Mouse (Mus musculus) brain, embryonic 14.5 days (tissue): Measurements from ENCODE around the gene Opcml.

ENCODE experiments used
- CTCF ChIP-seq: fragments of 200-500 bp; IDR thresholded peaks from 2 replicates; pipeline ENCODE4 v1.5.1; 2012; ENCODE audit warnings: inconsistent platforms, mild to moderate bottlenecking, moderate library complexity, borderline replicate concordance; ENCODE audit not compliant: insufficient read depth, insufficient read length; ENCODE audit errors: extremely low read depth
- POLR2A ChIP-seq: fragments of 200-500 bp; IDR thresholded peaks from 2 replicates; pipeline ENCODE4 v1.6.1; 2012; ENCODE audit warnings: mild to moderate bottlenecking, inconsistent platforms, borderline replicate concordance; ENCODE audit not compliant: poor library complexity, insufficient read depth, insufficient read length, severe bottlenecking; ENCODE audit errors: extremely low read depth

GRCm38 (mm10) chr9:28329477-28329876, 538.9 kb downstream of the Opcml start:
- TF ChIP-seq CTCF: no peak
- no peak for TF ChIP-seq POLR2A
